8 mouse cellular contexts compared by ENCODE assay signal in the genomic region with DNA sequence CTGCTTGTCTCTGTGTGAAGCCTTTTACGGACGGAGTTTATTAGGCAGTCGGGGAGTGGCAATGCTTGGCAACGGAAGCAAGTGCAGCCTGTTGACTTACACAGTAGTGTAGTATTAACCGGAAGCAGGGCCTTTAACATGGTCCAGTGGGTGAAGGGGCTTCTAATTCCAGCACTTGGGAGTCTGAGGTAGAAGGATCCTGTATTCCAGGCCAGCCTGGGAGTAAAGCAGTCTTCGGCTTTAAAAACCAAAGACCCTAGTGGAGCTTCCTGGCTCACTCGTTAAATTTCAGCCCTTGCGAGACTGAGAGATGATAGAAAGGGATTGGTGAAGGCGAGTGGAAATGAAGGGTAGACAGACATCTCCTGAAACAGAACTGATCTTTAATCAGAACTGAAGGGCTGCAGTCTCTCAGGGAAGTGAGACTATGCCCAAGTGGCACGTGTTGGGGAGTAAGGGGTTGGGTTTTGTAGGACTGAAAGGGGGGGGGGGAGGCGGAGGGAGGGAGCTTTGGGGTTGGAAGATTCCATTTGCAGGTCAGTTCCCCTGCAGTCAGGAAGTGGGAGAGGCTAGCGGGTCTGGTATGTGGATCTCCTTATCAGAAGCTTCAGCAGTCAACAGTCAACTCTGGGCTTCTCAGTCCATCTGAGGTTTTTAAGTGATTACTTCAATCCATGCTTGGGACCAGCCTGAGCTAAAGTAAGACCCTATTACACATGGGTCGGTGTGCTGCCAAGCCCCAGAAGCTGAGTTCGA. TPM values are rescaled to one million over a fixed set of nuclear protein-coding genes. Genes with fewer than 3 reads are reported as not detected.
DNase-seq lines count a peak whose midpoint lies in the region; ATAC-seq and TF ChIP-seq lines count a peak whose summit lies in the region.

No protein-coding gene starts in this region.

- peak; percentile 31; the same call in 1 of the 2 replicates for TF ChIP-seq POLR2A in liver, adult 2 months (IDR thresholded peaks at IDR 0.05; ENCODE audit: extremely low read depth, insufficient read depth, low read length)

- H3K36me3 ChIP-seq in liver, adult 2 months (ENCODE audit: control insufficient read depth, insufficient read depth, low read length) = no peaks in the 10 kb centered on the region
- no peaks in the 10 kb centered on the region for H3K36me3 ChIP-seq in midbrain, embryonic 16.5 days (ENCODE audit: control insufficient read depth, insufficient read depth, low read length)

- peak overlapping the region; percentile 90 for H3K4me2 ChIP-seq in midbrain, embryonic 16.5 days (ENCODE audit: low read length)

- peak; percentile 67 for ATAC-seq in granulocyte monocyte progenitor cell, adult 5-6 weeks (replicated peaks; ENCODE audit: poor library complexity, severe bottlenecking)
- peak; percentile 49 for ATAC-seq in midbrain, embryonic 16.5 days

- peak overlapping the region; percentile 68 for H3K9ac ChIP-seq in liver, adult 2 months (ENCODE audit: low read depth, low read length)
- peak overlapping the region; percentile 98; the same call in 1 of the 2 replicates for H3K9ac ChIP-seq in midbrain, embryonic 16.5 days (ENCODE audit: low read depth, low read length)

- H3K4me1 ChIP-seq in liver, adult 2 months (ENCODE audit: control insufficient read depth, insufficient read depth, low read length) = peaks cover 13% of the 10 kb centered on the region
- H3K4me1 ChIP-seq in midbrain, embryonic 16.5 days (ENCODE audit: control insufficient read depth, insufficient read depth, low read length) = peaks cover 16% of the 10 kb centered on the region

- peak; percentile 30 for DNase-seq in ovary, adult 18-20 months (ENCODE audit: low spot score)
- DNase-seq in ovary, postnatal 10 days (ENCODE audit: low spot score) = no peak
- peak; percentile 54 to 60 for DNase-seq in cerebellum, postnatal 10 days
- DNase-seq in kidney, adult 11 months = peak; percentile 46
- DNase-seq in liver, adult 2 months (ENCODE audit: extremely low read depth, low read depth, low spot score) = peak; percentile 87
- DNase-seq in testis, postnatal 10 days (ENCODE audit: low spot score) = peak; percentile 46

- 5% methylated on average over 14 of the region's 14 CpGs for WGBS in liver, adult 2 months
- WGBS in midbrain, embryonic 16.5 days = 25% methylated on average over 14 of the region's 14 CpGs

- no peak for TF ChIP-seq CTCF in liver, adult 2 months (IDR thresholded peaks at IDR 0.05; ENCODE audit: low read depth, low read length)

- H3K79me2 ChIP-seq in liver, adult 2 months (ENCODE audit: control insufficient read depth, insufficient read depth, low read length) = peaks cover 8% of the 10 kb centered on the region; the same call in 1 of the 2 replicates

- H3K4me3 ChIP-seq in liver, adult 2 months (ENCODE audit: insufficient read depth, low read depth, low read length) = peak overlapping the region; percentile 50
- peak overlapping the region; percentile 94 for H3K4me3 ChIP-seq in midbrain, embryonic 16.5 days (ENCODE audit: low read depth, low read length)

- peak overlapping the region; percentile 91 for H3K27ac ChIP-seq in liver, adult 2 months (replicated peaks; ENCODE audit: insufficient read depth, low read depth, low read length)
- H3K27ac ChIP-seq in midbrain, embryonic 16.5 days (ENCODE audit: low read length) = peak overlapping the region; percentile 98

- no peaks in the 10 kb centered on the region for H3K27me3 ChIP-seq in liver, adult 2 months (ENCODE audit: control insufficient read depth, insufficient read depth, low read length)
- H3K27me3 ChIP-seq in midbrain, embryonic 16.5 days (ENCODE audit: control insufficient read depth, insufficient read depth, low read depth, low read length) = no peaks in the 10 kb centered on the region

- no peaks in the 10 kb centered on the region for H3K9me3 ChIP-seq in midbrain, embryonic 16.5 days (replicated peaks; ENCODE audit: control insufficient read depth, low read length, poor library complexity, severe bottlenecking)

RNA-seq across cellular contexts. Expression of a gene that starts 1.0 kb away (rescaled TPM):
- 54.1 and 65.1 TPM in 2 replicates for total RNA-seq in granulocyte monocyte progenitor cell, adult 5-6 weeks (2014; fragmentation: Nextera tagmentation)
- 104 and 123 TPM in 2 replicates for total RNA-seq in granulocyte monocyte progenitor cell, adult 5-6 weeks (2017)
- 52.7 and 56.6 TPM in 2 replicates for total RNA-seq in liver, adult 2 months (2014; rRNA removed)
- 9.0 and 9.5 TPM in 2 replicates for polyA plus RNA-seq in liver, adult 2 months (2012; rRNA removed)
- 15.0 and 17.0 TPM in 2 replicates for polyA plus RNA-seq in midbrain, embryonic 16.5 days (2015; fragmentation: Nextera tagmentation; extraction: Ambion mirVana)

RNA-seq across cellular contexts. Expression of a gene that starts 51.6 kb away (rescaled TPM):
- total RNA-seq in granulocyte monocyte progenitor cell, adult 5-6 weeks (2014; fragmentation: Nextera tagmentation) = not detected in 2 replicates
- total RNA-seq in granulocyte monocyte progenitor cell, adult 5-6 weeks (2017) = not detected in 2 replicates
- 2.0 and 3.7 TPM in 2 replicates for total RNA-seq in liver, adult 2 months (2014; rRNA removed)
- polyA plus RNA-seq in liver, adult 2 months (2012; rRNA removed) = 1.3 and 1.5 TPM in 2 replicates
- 0.39 and 0.48 TPM in 2 replicates for polyA plus RNA-seq in midbrain, embryonic 16.5 days (2015; fragmentation: Nextera tagmentation; extraction: Ambion mirVana)

RNA-seq across cellular contexts. Expression of a gene that starts 52.1 kb away (rescaled TPM):
- not detected in 2 replicates for total RNA-seq in granulocyte monocyte progenitor cell, adult 5-6 weeks (2014; fragmentation: Nextera tagmentation)
- not detected in 2 replicates for total RNA-seq in granulocyte monocyte progenitor cell, adult 5-6 weeks (2017)
- 0.18 and 0.20 TPM in 2 replicates for total RNA-seq in liver, adult 2 months (2014; rRNA removed)
- 0.18 and 0.22 TPM in 2 replicates for polyA plus RNA-seq in liver, adult 2 months (2012; rRNA removed)
- not detected in 2 replicates for polyA plus RNA-seq in midbrain, embryonic 16.5 days (2015; fragmentation: Nextera tagmentation; extraction: Ambion mirVana)
